Mouse (Mus musculus) forebrain, embryonic 16.5 days (tissue): ENCODE results near the gene Vmn1r226. TPM values are rescaled to one million over a fixed set of nuclear protein-coding genes. Genes with fewer than 3 reads are reported as not detected.

Experiments
- ATAC-seq: fragments of 200-750 bp; cut with Nextera tagmentation; 2 replicates; pipeline ENCODE4 v1.8.0; 2017; ENCODE audit warnings: mild to moderate bottlenecking, moderate library complexity
- H3K27ac ChIP-seq: fragments of 300-500 bp; sonication (generic); 2 replicates; pipeline ENCODE4 v1.5.1; 2014; ENCODE audit warnings: low read length, control low read depth
- H3K27me3 ChIP-seq: fragments of 300-500 bp; sonication (generic); replicated peaks from 2 replicates; pipeline ENCODE4 v1.6.1; 2014; ENCODE audit warnings: low read length; ENCODE audit not compliant: control insufficient read depth, insufficient read depth
- H3K36me3 ChIP-seq: fragments of 300-500 bp; sonication (generic); 2 replicates; pipeline ENCODE4 v1.6.1; 2014; ENCODE audit not compliant: control insufficient read depth, insufficient read depth
- H3K4me1 ChIP-seq: fragments of 300-500 bp; sonication (generic); replicated peaks from 2 replicates; pipeline ENCODE4 v1.6.1; 2014; ENCODE audit warnings: low read length; ENCODE audit not compliant: control insufficient read depth, insufficient read depth
- H3K4me2 ChIP-seq: fragments of 300-500 bp; sonication (generic); 2 replicates; pipeline ENCODE4 v1.6.1; 2014; ENCODE audit warnings: mild to moderate bottlenecking, low read length, control low read depth
- H3K4me3 ChIP-seq: fragments of 300-500 bp; sonication (generic); replicated peaks from 2 replicates; pipeline ENCODE4 v1.5.1; 2014; ENCODE audit warnings: mild to moderate bottlenecking, low read length, control low read depth
- H3K9ac ChIP-seq: fragments of 300-500 bp; sonication (generic); replicated peaks from 2 replicates; pipeline ENCODE4 v1.6.1; 2014; ENCODE audit warnings: low read depth, low read length, control low read depth
- H3K9me3 ChIP-seq: fragments of 300-500 bp; sonication (generic); 2 replicates; pipeline ENCODE4 v1.6.1; 2016; ENCODE audit warnings: low read length; ENCODE audit not compliant: control insufficient read depth
- WGBS: fragments of 180-500 bp; shearing (Covaris S2); extraction: QIAGEN DNeasy Blood & Tissue Kit; methylation state at CpG from one replicate; pipeline ENCODE4 v1.1.7; 2014; 5-methylcytosine and 5-hydroxymethylcytosine counted together
- polyA plus RNA-seq: library from polyadenylated mRNA; unstranded; fragments of >200 nt; fragmentation: Nextera tagmentation; extraction: Ambion mirVana; gene quantifications from 2 replicates; pipeline ENCODE4 v1.2.1, GENCODE M21; 2015

Gene Vmn1r226
- polyA plus RNA-seq = not detected in 2 replicates

- ATAC-seq = no peak
- H3K9me3 ChIP-seq = peaks cover 9% of the 10 kb centered on the region; the same call in 1 of the 2 replicates
- H3K4me2 ChIP-seq = no peak within 1 kb of the TSS
- no peaks in the 10 kb centered on the region for H3K4me1 ChIP-seq
- no peaks in the 10 kb centered on the region for H3K27me3 ChIP-seq
- no peaks in the 10 kb centered on the region for H3K36me3 ChIP-seq
- no peak within 1 kb of the TSS for H3K4me3 ChIP-seq
- H3K27ac ChIP-seq = no peak within 1 kb of the TSS
- no peak within 1 kb of the TSS for H3K9ac ChIP-seq
These were observed at the start of gene Vmn1r226 for GRCm38 (mm10) chr17:20682543-20682942. Gene Vmn1r226, plus strand, starts transcription at chr17:20682843.

- Histone ChIP-seq H3K27me3 (no peaks in the 10 kb centered on the region), H3K4me3 (no peak within 1 kb of the TSS), H3K4me2 (no peak within 1 kb of the TSS), H3K4me1 (no peaks in the 10 kb centered on the region), H3K36me3 (no peaks in the 10 kb centered on the region), H3K27ac (no peak within 1 kb of the TSS), H3K9ac (no peak within 1 kb of the TSS), H3K9me3 (peaks cover 5% of the 10 kb centered on the region; the same call in 1 of the 2 replicates)
- no peak for ATAC-seq
- 33% methylated on average over 1 of the region's 1 CpGs for WGBS
These were observed 46.9 kb downstream of the Vmn1r226 start, which contains the start of gene Vmn1r227 for GRCm38 (mm10) chr17:20729543-20729942. Gene Vmn1r227, plus strand, starts transcription at chr17:20729843.

Other genes starting within 250 kb of the Vmn1r226 start
- not detected in 2 replicates for gene Vmn2r108, start 201.5 kb upstream of the Vmn1r226 start, polyA plus RNA-seq
- gene Vmn1r225, start 184.7 kb upstream of the Vmn1r226 start, polyA plus RNA-seq = not detected in 2 replicates
- not detected in 2 replicates for gene Vmn2r109, start 118.1 kb upstream of the Vmn1r226 start, polyA plus RNA-seq
- gene Vmn2r110, start 86.4 kb upstream of the Vmn1r226 start, polyA plus RNA-seq = 0.04 TPM in 2 replicates
- not detected in 2 replicates for gene Fpr-rs3, start 58.0 kb upstream of the Vmn1r226 start, polyA plus RNA-seq
- not detected in 2 replicates for gene Vmn1r227, start 47.0 kb downstream of the Vmn1r226 start, polyA plus RNA-seq
- not detected in 2 replicates for gene Vmn1r228, start 103.3 kb downstream of the Vmn1r226 start, polyA plus RNA-seq
- gene Vmn1r229, start 128.7 kb downstream of the Vmn1r226 start, polyA plus RNA-seq = 0.03 TPM in 1 of 2 replicates, not detected in the other
- gene Vmn1r230, start 157.6 kb downstream of the Vmn1r226 start, polyA plus RNA-seq = not detected in 2 replicates
- gene Vmn1r231, start 222.2 kb downstream of the Vmn1r226 start, polyA plus RNA-seq = not detected in 2 replicates
- gene Vmn1r232, start 236.9 kb downstream of the Vmn1r226 start, polyA plus RNA-seq = not detected in 2 replicates